Mouse (Mus musculus): ENCODE results near the gene Pea15a. TPM values are rescaled to one million over a fixed set of nuclear protein-coding genes. Genes with fewer than 3 reads are reported as not detected.

The Pea15a gene
- polyA plus RNA-seq, 1 experiment from 2014 or later: 405 TPM

DNA sequence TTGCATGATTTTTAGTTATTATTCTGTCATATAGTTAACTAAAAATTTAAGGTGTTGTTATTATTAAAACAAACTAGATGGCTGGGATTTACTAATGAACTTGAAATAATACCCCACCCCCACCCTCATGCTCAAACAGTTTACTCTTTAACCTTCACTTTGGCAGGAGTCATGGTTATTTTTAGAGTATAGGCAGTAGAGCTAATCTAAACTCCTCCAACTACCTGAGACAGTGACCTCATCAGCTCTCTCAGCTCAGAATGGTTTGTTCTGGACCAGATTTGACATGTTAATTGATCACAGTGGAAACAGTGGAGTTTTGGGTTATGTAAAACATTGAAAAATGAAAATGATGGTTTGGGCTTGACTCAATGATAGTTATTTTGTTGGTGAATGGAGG, 46.1 kb downstream of the Pea15a start:
- no peak for ATAC-seq (ENCODE audit: low FRiP score)
- Histone ChIP-seq H3K9me3 (no peaks in the 10 kb centered on the region), H3K4me2 (no peak overlapping the region), H3K4me1 (peaks cover 9% of the 10 kb centered on the region), H3K4me3 (replicated peaks) (no peak overlapping the region), H3K27ac (no peak overlapping the region), H3K36me3 (replicated peaks) (peaks cover 21% of the 10 kb centered on the region), H3K9ac (no peak overlapping the region), H3K27me3 (no peaks in the 10 kb centered on the region)

- peaks cover 21% of the 10 kb centered on the region for H3K36me3 ChIP-seq (replicated peaks)
- H3K4me2 ChIP-seq: no peak overlapping the region
- H3K27me3 ChIP-seq: no peaks in the 10 kb centered on the region
- H3K27ac ChIP-seq: no peak overlapping the region
- H3K9ac ChIP-seq: no peak overlapping the region
- ATAC-seq (ENCODE audit: low FRiP score): no peak
- WGBS: 91% methylated on average over 4 of the region's 4 CpGs
- H3K4me3 ChIP-seq (replicated peaks): no peak overlapping the region
- peaks cover 9% of the 10 kb centered on the region for H3K4me1 ChIP-seq
- H3K9me3 ChIP-seq: no peaks in the 10 kb centered on the region
Observed at GRCm38 (mm10) chr1:172159970-172160369, 46.6 kb downstream of the Pea15a start.

DNA sequence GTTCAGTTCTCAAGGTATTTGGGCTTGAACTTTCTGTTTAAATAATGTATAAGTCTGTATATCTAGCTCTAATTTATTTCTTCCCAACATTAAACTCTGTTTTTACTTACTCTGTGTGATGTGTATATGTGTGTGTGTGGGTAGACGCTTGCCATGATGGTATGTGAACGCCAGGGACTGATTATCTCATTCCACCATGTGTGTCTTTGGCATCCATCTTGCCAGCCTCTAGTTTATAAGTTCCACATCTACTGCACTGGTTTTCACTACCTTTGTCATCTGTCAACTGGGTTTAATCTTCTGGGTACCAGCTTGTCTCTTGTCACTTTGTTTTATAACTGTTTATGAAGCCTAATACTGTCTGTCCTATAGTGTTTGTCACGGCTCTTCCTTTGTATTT, 51.1 kb downstream of the Pea15a start:
- Histone ChIP-seq H3K27me3 (no peaks in the 10 kb centered on the region), H3K9ac (no peak overlapping the region), H3K4me2 (no peak overlapping the region), H3K4me1 (peaks cover 11% of the 10 kb centered on the region; the same call in 1 of the 2 replicates), H3K4me3 (replicated peaks) (no peak overlapping the region), H3K27ac (no peak overlapping the region), H3K9me3 (no peaks in the 10 kb centered on the region), H3K36me3 (replicated peaks) (peaks cover 55% of the 10 kb centered on the region)
- no peak for ATAC-seq (ENCODE audit: low FRiP score)
- WGBS: 92% methylated on average over 3 of the region's 3 CpGs

DNA sequence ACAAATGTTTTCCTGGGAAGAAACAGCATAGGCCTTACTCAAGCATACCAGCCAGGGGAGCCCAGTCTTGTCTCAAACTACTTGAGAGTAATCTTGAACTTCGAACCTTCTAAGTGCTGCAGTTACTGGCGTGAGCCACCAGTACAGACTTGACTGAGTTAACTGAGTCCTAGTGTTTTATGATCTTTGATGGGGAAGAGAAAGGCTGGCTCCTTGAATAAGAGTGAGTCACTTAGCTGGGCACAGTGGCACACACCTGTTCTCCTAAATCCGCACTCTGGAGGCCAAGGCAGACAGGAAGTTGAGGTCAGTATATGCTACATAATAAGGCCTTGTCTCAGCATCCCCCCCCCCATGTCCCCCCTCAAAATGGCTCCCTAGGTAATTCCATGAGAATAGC, 52.1 kb downstream of the Pea15a start:
- peaks cover 17% of the 10 kb centered on the region for H3K4me1 ChIP-seq
- no peak overlapping the region for H3K4me3 ChIP-seq (replicated peaks)
- H3K27ac ChIP-seq: no peak overlapping the region
- H3K27me3 ChIP-seq: no peaks in the 10 kb centered on the region
- H3K9me3 ChIP-seq: no peaks in the 10 kb centered on the region
- no peak overlapping the region for H3K9ac ChIP-seq
- WGBS: 97% methylated on average over 3 of the region's 3 CpGs
- no peak overlapping the region for H3K4me2 ChIP-seq
- no peak for ATAC-seq (ENCODE audit: low FRiP score)
- peaks cover 59% of the 10 kb centered on the region for H3K36me3 ChIP-seq (replicated peaks)

DNA sequence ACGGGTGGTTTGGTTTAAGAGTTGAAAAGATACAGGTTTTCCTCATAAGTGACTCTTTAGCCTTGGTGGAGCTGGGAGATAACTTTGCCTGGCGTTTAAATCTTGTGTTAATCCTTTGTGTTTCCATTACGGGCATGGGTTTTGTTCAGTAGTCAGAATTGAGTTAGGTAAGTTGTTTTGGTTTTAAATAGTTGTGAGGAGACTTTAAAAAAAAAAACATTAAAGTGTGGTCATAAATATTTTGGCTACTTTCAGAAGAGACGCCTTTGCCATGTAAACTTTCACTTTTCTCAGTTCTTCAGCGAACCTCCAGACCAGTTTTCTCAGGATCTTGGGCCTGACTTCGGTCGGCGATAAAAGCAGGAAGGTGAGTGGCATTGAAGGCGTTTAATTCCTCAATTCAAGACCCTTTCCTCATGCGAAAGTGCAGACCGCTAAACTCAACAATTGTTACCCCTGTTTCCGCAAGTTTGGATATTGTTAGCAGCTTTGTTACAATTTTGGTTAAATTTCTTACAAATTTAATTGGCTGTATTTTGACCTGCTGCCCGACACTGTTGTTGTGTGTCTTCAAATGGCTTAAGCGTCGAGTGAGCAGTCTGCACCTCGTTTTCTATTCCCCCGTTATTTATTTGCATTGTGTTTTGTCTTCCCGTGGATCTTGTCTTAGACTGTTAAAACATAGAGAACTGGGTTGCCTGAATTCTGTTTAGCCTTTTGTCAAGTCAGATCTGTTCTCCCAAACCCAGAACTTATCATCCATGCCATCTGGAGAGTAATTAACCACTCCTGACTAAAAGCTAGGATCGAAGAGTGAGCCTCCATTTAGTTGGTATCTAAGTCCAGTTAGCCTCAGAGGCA, 57.4 kb downstream of the Pea15a start:
- WGBS: 12% methylated on average over 19 of the region's 19 CpGs
- peak overlapping the region; percentile 74 for H3K4me3 ChIP-seq (replicated peaks)
- no peaks in the 10 kb centered on the region for H3K9me3 ChIP-seq
- peak overlapping the region; percentile 77 for H3K4me2 ChIP-seq
- peaks cover 28% of the 10 kb centered on the region for H3K4me1 ChIP-seq
- H3K27me3 ChIP-seq: no peaks in the 10 kb centered on the region
- ATAC-seq (ENCODE audit: low FRiP score): no peak
- H3K36me3 ChIP-seq (replicated peaks): peaks cover 31% of the 10 kb centered on the region
- H3K9ac ChIP-seq: peak overlapping the region; percentile 98
- peak overlapping the region; percentile 95 for H3K27ac ChIP-seq

- Histone ChIP-seq H3K9ac (peak overlapping the region; percentile 98), H3K36me3 (replicated peaks) (peaks cover 25% of the 10 kb centered on the region), H3K4me1 (peaks cover 28% of the 10 kb centered on the region), H3K4me2 (peak overlapping the region; percentile 77), H3K27me3 (no peaks in the 10 kb centered on the region), H3K9me3 (no peaks in the 10 kb centered on the region), H3K27ac (peak overlapping the region; percentile 95), H3K4me3 (replicated peaks) (peak overlapping the region; percentile 74)
- under 1% methylated on average over 40 of the region's 40 CpGs for WGBS
- ATAC-seq (ENCODE audit: low FRiP score): peak; percentile 42; the same call in 1 of the 2 replicates
Observed at GRCm38 (mm10) chr1:172148279-172148954, 58.2 kb downstream of the Pea15a start.

- Histone ChIP-seq H3K36me3 (replicated peaks) (peaks cover 20% of the 10 kb centered on the region), H3K4me3 (replicated peaks) (peak within 1 kb of the TSS; percentile 74), H3K4me2 (peak within 1 kb of the TSS; percentile 77), H3K4me1 (peaks cover 28% of the 10 kb centered on the region), H3K27me3 (no peaks in the 10 kb centered on the region), H3K9me3 (no peaks in the 10 kb centered on the region), H3K27ac (peak within 1 kb of the TSS; percentile 95), H3K9ac (peak within 1 kb of the TSS; percentile 98)
- WGBS: 0% methylated on average over 41 of the region's 42 CpGs
- ATAC-seq (ENCODE audit: low FRiP score): peak; percentile 98
Observed at GRCm38 (mm10) chr1:172147835-172148278, 58.7 kb downstream of the Pea15a start, which contains the start of gene Dcaf8. Dcaf8 (plus strand) TSS chr1:172148084.

Other genes starting within 250 kb of the Pea15a start
- gene Vangl2, start 178.4 kb downstream of the Pea15a start, polyA plus RNA-seq (2016; fragmentation: Nextera tagmentation; extraction: Ambion mirVana): 61.9 and 63.2 TPM in 2 replicates
- 9.0 and 9.8 TPM in 2 replicates for gene Nhlh1, start 149.2 kb downstream of the Pea15a start, polyA plus RNA-seq (2016; fragmentation: Nextera tagmentation; extraction: Ambion mirVana)
- gene Copa, start 124.3 kb downstream of the Pea15a start, polyA plus RNA-seq (2016; fragmentation: Nextera tagmentation; extraction: Ambion mirVana): 199 and 222 TPM in 2 replicates
- gene Ncstn, start 124.0 kb downstream of the Pea15a start, polyA plus RNA-seq (2016; fragmentation: Nextera tagmentation; extraction: Ambion mirVana): 107 and 111 TPM in 2 replicates
- 157 and 162 TPM in 2 replicates for gene Pex19, start 80.0 kb downstream of the Pea15a start, polyA plus RNA-seq (2016; fragmentation: Nextera tagmentation; extraction: Ambion mirVana)
- 139 and 143 TPM in 2 replicates for gene Dcaf8, start 58.7 kb downstream of the Pea15a start, polyA plus RNA-seq (2016; fragmentation: Nextera tagmentation; extraction: Ambion mirVana)
- 1.6 and 2.3 TPM in 2 replicates for gene Casq1, start 13.1 kb upstream of the Pea15a start, polyA plus RNA-seq (2016; fragmentation: Nextera tagmentation; extraction: Ambion mirVana)
- 0.05 and 0.06 TPM in 2 replicates for gene Atp1a4, start 51.6 kb upstream of the Pea15a start, polyA plus RNA-seq (2016; fragmentation: Nextera tagmentation; extraction: Ambion mirVana)
- 122 and 127 TPM in 2 replicates for gene Igsf8, start 54.8 kb upstream of the Pea15a start, polyA plus RNA-seq (2016; fragmentation: Nextera tagmentation; extraction: Ambion mirVana)
- gene Atp1a2, start 91.3 kb upstream of the Pea15a start, polyA plus RNA-seq (2016; fragmentation: Nextera tagmentation; extraction: Ambion mirVana): 9.5 and 10.8 TPM in 2 replicates
- 2.5 and 2.8 TPM in 2 replicates for gene Kcnj9, start 122.5 kb upstream of the Pea15a start, polyA plus RNA-seq (2016; fragmentation: Nextera tagmentation; extraction: Ambion mirVana)
- gene Kcnj10, start 134.4 kb upstream of the Pea15a start, polyA plus RNA-seq (2016; fragmentation: Nextera tagmentation; extraction: Ambion mirVana): 0.93 and 1.2 TPM in 2 replicates
- 10.9 and 11.5 TPM in 2 replicates for gene Pigm, start 169.7 kb upstream of the Pea15a start, polyA plus RNA-seq (2016; fragmentation: Nextera tagmentation; extraction: Ambion mirVana)